Mouse (Mus musculus): Measurements from ENCODE around the gene Arg1. TPM values are rescaled to one million over a fixed set of nuclear protein-coding genes. Genes with fewer than 3 reads are reported as not detected.
A peak's percentile ranks its signal among the peaks of the same experiment; 100 is the strongest.

The Arg1 gene
- total RNA-seq, 1 experiment from 2014 or later: 0.70 TPM

DNA sequence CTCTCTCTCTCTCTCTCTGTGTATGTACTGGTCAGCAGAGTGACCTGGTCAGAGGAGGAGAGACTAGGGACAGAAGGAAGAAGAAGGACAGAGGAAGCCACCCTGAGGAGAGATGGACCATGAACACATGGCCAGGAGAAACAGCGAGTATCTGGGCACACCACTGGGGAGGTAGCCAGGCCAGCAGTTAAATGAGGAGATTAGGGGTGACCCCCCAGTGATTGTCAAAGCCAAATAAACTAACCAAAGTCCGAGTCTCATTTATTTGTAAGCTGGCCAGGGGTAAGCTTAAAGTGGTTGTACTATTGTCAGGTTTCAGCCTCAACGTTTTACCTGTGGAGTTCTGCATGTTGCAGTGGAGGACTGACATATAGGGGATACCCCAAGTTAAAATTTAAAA lies 3.0 kb downstream of the Arg1 start:
- ATAC-seq (ENCODE audit: extremely low read depth, insufficient number of reproducible peaks, low FRiP score, poor library complexity, severe bottlenecking): no peak

DNA sequence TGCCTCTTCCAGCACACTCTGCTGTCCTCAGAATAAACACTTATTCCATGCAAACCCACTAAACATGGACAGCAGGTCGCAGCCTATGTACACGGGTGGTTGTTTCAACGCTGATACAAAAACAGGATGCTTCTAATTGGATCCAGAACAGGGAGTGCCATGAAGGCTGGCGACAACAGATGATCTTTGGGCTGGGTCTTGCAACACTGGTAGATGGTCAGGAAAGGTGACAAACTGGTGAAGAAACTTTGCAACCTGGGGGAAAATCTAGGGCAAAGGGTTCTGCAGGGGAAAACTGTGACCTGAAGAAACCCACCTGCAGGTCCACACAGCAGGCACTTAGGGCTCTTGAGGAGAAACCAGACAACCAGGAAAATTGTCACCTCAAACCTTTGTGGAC lies 4.3 kb downstream of the Arg1 start:
- no peak for ATAC-seq (ENCODE audit: extremely low read depth, insufficient number of reproducible peaks, low FRiP score, poor library complexity, severe bottlenecking)

GRCm38 (mm10) chr10:24915486-24915885 lies 11.8 kb downstream of the Arg1 start:
- no peak for ATAC-seq (ENCODE audit: extremely low read depth, insufficient number of reproducible peaks, low FRiP score, poor library complexity, severe bottlenecking)

DNA sequence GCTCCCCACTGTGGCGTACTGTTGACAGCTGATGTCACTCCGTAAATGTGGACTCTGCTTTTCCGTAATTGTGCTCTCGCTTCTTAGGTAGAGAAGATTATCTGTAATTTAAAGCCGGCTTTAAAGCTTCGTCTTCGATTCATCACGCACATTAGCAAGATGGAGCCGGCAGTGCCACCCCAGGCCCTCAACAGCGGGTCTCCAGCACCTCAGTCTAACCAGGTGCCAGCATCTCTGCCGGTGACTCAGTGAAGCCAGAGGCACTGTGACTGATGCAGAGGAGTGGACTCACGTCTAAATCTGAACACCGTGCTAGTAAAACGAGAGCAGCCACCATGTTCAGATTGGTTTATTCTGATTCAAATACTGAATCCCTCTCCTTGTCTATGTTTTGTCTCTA lies 14.7 kb downstream of the Arg1 start:
- ATAC-seq (ENCODE audit: extremely low read depth, insufficient number of reproducible peaks, low FRiP score, poor library complexity, severe bottlenecking): no peak

DNA sequence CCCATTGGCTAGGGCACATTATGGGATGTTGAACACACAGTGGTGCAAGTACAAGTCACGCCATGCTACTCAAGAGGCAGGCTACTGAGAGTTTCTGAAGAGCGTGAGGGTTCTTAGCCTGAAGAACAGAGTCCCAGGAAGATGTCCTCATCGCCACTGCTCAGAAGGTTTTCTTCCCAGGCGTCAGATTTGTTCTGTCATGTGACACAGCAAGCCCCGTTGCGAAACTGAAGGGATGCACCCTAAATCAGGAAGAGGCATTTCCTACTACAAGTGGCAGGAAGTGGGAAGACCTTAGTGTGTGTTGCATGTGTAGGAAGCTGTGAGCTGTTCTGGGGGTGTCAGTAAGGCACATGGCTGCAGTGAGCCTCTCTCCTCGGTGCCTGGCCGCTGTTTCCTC lies 16.1 kb downstream of the Arg1 start:
- ATAC-seq (ENCODE audit: extremely low read depth, insufficient number of reproducible peaks, low FRiP score, poor library complexity, severe bottlenecking): 0 out of 2 replicates have a peak, but pooled peaks have one; percentile 1

GRCm38 (mm10) chr10:24905627-24906026 lies 21.7 kb downstream of the Arg1 start:
- ATAC-seq (ENCODE audit: extremely low read depth, insufficient number of reproducible peaks, low FRiP score, poor library complexity, severe bottlenecking): no peak

- ATAC-seq (ENCODE audit: extremely low read depth, insufficient number of reproducible peaks, low FRiP score, poor library complexity, severe bottlenecking): no peak
These were observed 31.4 kb downstream of the Arg1 start for GRCm38 (mm10) chr10:24895927-24896326.

DNA sequence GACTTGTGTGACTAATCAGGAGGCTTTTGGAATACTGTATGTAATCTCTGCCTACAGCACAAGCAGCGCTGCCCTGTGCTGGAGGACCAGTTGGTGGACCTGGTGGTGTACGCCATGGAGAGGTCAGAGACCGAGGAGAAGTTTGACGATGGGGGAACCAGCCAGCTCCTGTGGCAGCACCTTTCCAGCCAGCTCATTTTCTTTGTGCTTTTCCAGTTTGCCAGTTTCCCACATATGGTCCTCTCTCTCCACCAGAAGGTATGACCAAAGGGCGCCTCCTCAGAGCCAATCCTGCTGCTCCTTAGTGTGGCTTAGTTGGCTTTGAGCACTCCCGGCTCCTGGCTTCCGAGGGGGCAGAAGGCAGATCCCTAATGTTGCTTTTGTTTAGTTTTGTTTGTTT lies 38.9 kb downstream of the Arg1 start:
- ATAC-seq (ENCODE audit: extremely low read depth, insufficient number of reproducible peaks, low FRiP score, poor library complexity, severe bottlenecking): no peak

GRCm38 (mm10) chr10:24886008-24886407 lies 41.3 kb downstream of the Arg1 start:
- peak; percentile 30; the same call in 1 of the 2 replicates for ATAC-seq (ENCODE audit: extremely low read depth, insufficient number of reproducible peaks, low FRiP score, poor library complexity, severe bottlenecking)

DNA sequence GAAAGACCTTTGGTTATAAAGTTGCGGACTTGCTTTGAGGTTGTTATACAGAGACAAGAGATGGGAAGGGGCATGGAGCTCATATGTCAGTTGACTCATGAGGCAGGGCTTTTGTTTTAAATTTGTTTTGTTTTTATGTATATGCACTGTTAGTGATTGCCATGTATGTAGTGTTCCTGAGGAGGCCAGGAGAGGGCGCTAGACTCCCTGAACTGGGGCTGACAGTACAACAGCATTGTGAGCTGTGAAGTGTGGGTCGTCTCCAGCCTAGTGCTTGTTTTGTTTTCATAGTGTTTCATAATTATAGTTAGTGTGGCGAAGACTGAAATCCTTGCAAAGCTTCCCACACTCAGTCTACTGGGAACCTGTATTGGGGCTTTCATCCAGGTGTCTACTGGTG lies 53.7 kb downstream of the Arg1 start:
- ATAC-seq (ENCODE audit: extremely low read depth, insufficient number of reproducible peaks, low FRiP score, poor library complexity, severe bottlenecking): no peak

GRCm38 (mm10) chr10:24869760-24870290 lies 57.5 kb downstream of the Arg1 start, which contains the start of gene Med23:
Gene Med23 (plus strand): TSS chr10:24869986.
- peak; percentile 99 for ATAC-seq (ENCODE audit: extremely low read depth, insufficient number of reproducible peaks, low FRiP score, poor library complexity, severe bottlenecking)

Other genes with a start within 250 kb of the Arg1 start
- gene Enpp1, start 215.3 kb downstream of the Arg1 start, total RNA-seq (2017): 13.7 and 16.8 TPM in 2 replicates
- 1.0 and 2.1 TPM in 2 replicates for gene Enpp3, start 84.7 kb downstream of the Arg1 start, total RNA-seq (2017)
- gene Med23, start 57.5 kb downstream of the Arg1 start, total RNA-seq (2017): 24.1 and 24.8 TPM in 2 replicates

All from neutrophil, adult 5-6 weeks (primary cell).